Mouse (Mus musculus) adrenal gland, adult 8-10 months (tissue): Measurements from ENCODE around the gene Ap3m1. TPM values are rescaled to one million over a fixed set of nuclear protein-coding genes. Genes with fewer than 3 reads are reported as not detected.

ENCODE experiments used
- DNase-seq: peaks from one replicate; pipeline ENCODE4 v3.0.0; 2022
- total RNA-seq, 4 experiments: library from RNA; stranded (reverse); gene quantifications; 2 replicates each; pipeline ENCODE4 v1.2.4; 2022

Ap3m1 gene
- total RNA-seq, 4 experiments from 2014 or later = 97.7 to 120 (median 110) TPM

GRCm38 (mm10) chr14:21013800-21014334 is 38.4 kb downstream of the Ap3m1 start:
- no peak for DNase-seq

- DNase-seq = no peak
Measured at GRCm38 (mm10) chr14:20999617-21000016, 52.7 kb downstream of the Ap3m1 start.

- DNase-seq = no peak
Measured at GRCm38 (mm10) chr14:20997548-20997947, 54.8 kb downstream of the Ap3m1 start.

GRCm38 (mm10) chr14:20996361-20996760 is 55.9 kb downstream of the Ap3m1 start:
- DNase-seq = no peak

- no peak for DNase-seq
Measured at GRCm38 (mm10) chr14:20995497-20995896, 56.8 kb downstream of the Ap3m1 start.

GRCm38 (mm10) chr14:20994475-20994874 is 57.8 kb downstream of the Ap3m1 start:
- DNase-seq = no peak

GRCm38 (mm10) chr14:20993067-20993691 is 59.1 kb downstream of the Ap3m1 start:
- peak; percentile 50 for DNase-seq

- DNase-seq = no peak
Measured at GRCm38 (mm10) chr14:20991492-20991891, 60.8 kb downstream of the Ap3m1 start.

- DNase-seq = peak; percentile 47
Measured at GRCm38 (mm10) chr14:20985482-20985881, 66.8 kb downstream of the Ap3m1 start.

GRCm38 (mm10) chr14:20983832-20984231 is 68.5 kb downstream of the Ap3m1 start:
- peak; percentile 83 for DNase-seq

Other genes starting within 250 kb of the Ap3m1 start
- gene Plau, start 215.8 kb downstream of the Ap3m1 start, total RNA-seq = 10 to 100 TPM; 22.1 to 48.3 (median 35.9) TPM
- gene Vcl, start 123.1 kb downstream of the Ap3m1 start, total RNA-seq = 100 to 1,000 TPM in 2 of 4 experiments, 10 to 100 TPM in 2; 78.2 to 176 (median 131) TPM
- gene Adk, start 66 bp upstream of the Ap3m1 start, total RNA-seq = 100 to 1,000 TPM; 151 to 212 (median 178) TPM